Mouse (Mus musculus) MEL (cell line): ENCODE data around the gene Arhgef7. TPM values are rescaled to one million over a fixed set of nuclear protein-coding genes. Genes with fewer than 3 reads are reported as not detected.

Experiments
- DNase-seq: peaks from one replicate; pipeline ENCODE4 v3.0.0; 2011; ENCODE audit warnings: low read depth, low spot score
- H3K27ac ChIP-seq: 2 replicates; pipeline ENCODE4 v1.5.1; 2012; ENCODE audit warnings: low read depth, mild to moderate bottlenecking, control low read depth, low read length, moderate library complexity; ENCODE audit not compliant: control insufficient read depth
- H3K27me3 ChIP-seq, 2 experiments: fragments of 150-350 bp in 1 of 2; sonication (generic) in 1 of 2; 2 replicates each; pipeline ENCODE4 v1.6.1; 2012; ENCODE audit warnings: low read length in 2 of 2, mild to moderate bottlenecking in 2 of 2, improper control_type of control experiment in 1 of 2, moderate library complexity in 1 of 2; ENCODE audit not compliant: insufficient read depth in 2 of 2, control insufficient read depth in 1 of 2
- H3K36me3 ChIP-seq, 2 experiments: 2 replicates each; pipeline ENCODE4 v1.6.1; 2012 to 2014; ENCODE audit warnings: low read length in 2 of 2, improper control_type of control experiment in 1 of 2, inconsistent platforms in 1 of 2, mild to moderate bottlenecking in 1 of 2; ENCODE audit not compliant: insufficient read depth in 2 of 2, control insufficient read depth in 1 of 2
- H3K4me1 ChIP-seq, 2 experiments: fragments of 150-350 bp in 1 of 2; sonication (generic) in 1 of 2; 2 replicates each; pipeline ENCODE4 v1.6.1; 2012; ENCODE audit warnings: low read length in 2 of 2, improper control_type of control experiment in 1 of 2, mild to moderate bottlenecking in 1 of 2; ENCODE audit not compliant: insufficient read depth in 2 of 2, control insufficient read depth in 1 of 2
- H3K4me3 ChIP-seq, 2 experiments: fragments of 150-350 bp in 1 of 2; sonication (generic) in 1 of 2; 2 replicates each; pipeline ENCODE4 v1.5.1; 2012; ENCODE audit warnings: low read depth in 2 of 2, low read length in 2 of 2, mild to moderate bottlenecking in 2 of 2, moderate library complexity in 2 of 2, control low read depth in 1 of 2, improper control_type of control experiment in 1 of 2; ENCODE audit not compliant: control insufficient read depth in 1 of 2, insufficient read depth in 1 of 2
- H3K79me2 ChIP-seq: 2 replicates; pipeline ENCODE4 v1.6.1; 2012; ENCODE audit warnings: mild to moderate bottlenecking, low read length, moderate library complexity; ENCODE audit not compliant: control insufficient read depth, poor library complexity, insufficient read depth
- H3K9ac ChIP-seq: 2 replicates; pipeline ENCODE4 v1.6.1; 2012; ENCODE audit warnings: low read depth, mild to moderate bottlenecking, control low read depth, low read length, moderate library complexity; ENCODE audit not compliant: control insufficient read depth, poor library complexity, severe bottlenecking
- H3K9me3 ChIP-seq: fragments of 150-350 bp; sonication (generic); replicated peaks from 2 replicates; pipeline ENCODE4 v1.6.1; 2012; ENCODE audit warnings: mild to moderate bottlenecking, low read length, improper control_type of control experiment, moderate library complexity; ENCODE audit not compliant: insufficient read depth
- BHLHE40 ChIP-seq: IDR thresholded peaks from 2 replicates; pipeline ENCODE4 v1.6.1; 2012; ENCODE audit warnings: low read depth, mild to moderate bottlenecking, inconsistent platforms, low read length, improper control_type of control experiment, borderline replicate concordance
- E2F4 ChIP-seq: IDR thresholded peaks from 2 replicates; pipeline ENCODE4 v1.6.1; 2011; ENCODE audit warnings: low read depth, low read length, improper control_type of control experiment, borderline replicate concordance
- GABPA ChIP-seq: IDR thresholded peaks from 2 replicates; pipeline ENCODE4 v1.6.1; 2012; ENCODE audit warnings: low read depth, mild to moderate bottlenecking, inconsistent platforms, low read length, improper control_type of control experiment, moderate library complexity
- HCFC1 ChIP-seq: IDR thresholded peaks from 2 replicates; pipeline ENCODE4 v1.6.1; 2012; ENCODE audit warnings: low read depth, mild to moderate bottlenecking, inconsistent platforms, low read length, improper control_type of control experiment, moderate library complexity
- JUND ChIP-seq: IDR thresholded peaks from 2 replicates; pipeline ENCODE4 v1.6.1; 2011; ENCODE audit warnings: low read depth, mild to moderate bottlenecking, improper control_type of control experiment, low read length
- MAX ChIP-seq: IDR thresholded peaks from 2 replicates; pipeline ENCODE4 v1.6.1; 2011; ENCODE audit warnings: low read length, improper control_type of control experiment
- MXI1 ChIP-seq: IDR thresholded peaks from 2 replicates; pipeline ENCODE4 v1.6.1; 2011; ENCODE audit warnings: mild to moderate bottlenecking, low read depth, low read length, improper control_type of control experiment
- MYB ChIP-seq: IDR thresholded peaks from 2 replicates; pipeline ENCODE4 v1.6.1; 2011; ENCODE audit warnings: mild to moderate bottlenecking, low read depth, low read length, improper control_type of control experiment
- MYC ChIP-seq: IDR thresholded peaks from 2 replicates; pipeline ENCODE4 v1.6.1; 2011; ENCODE audit warnings: low read depth, mild to moderate bottlenecking, low read length, improper control_type of control experiment, moderate library complexity
- POLR2A ChIP-seq, 2 experiments: IDR thresholded peaks; 2 replicates each; pipeline ENCODE4 v1.6.1; 2011 to 2012; ENCODE audit warnings: low read length in 2 of 2, mild to moderate bottlenecking in 2 of 2, control low read depth in 1 of 2, improper control_type of control experiment in 1 of 2, low read depth in 1 of 2, moderate library complexity in 1 of 2; ENCODE audit not compliant: control insufficient read depth in 1 of 2, insufficient read depth in 1 of 2, poor library complexity in 1 of 2
- POLR2AphosphoS2 ChIP-seq: IDR thresholded peaks from 2 replicates; pipeline ENCODE4 v1.6.1; 2011; ENCODE audit warnings: low read length, improper control_type of control experiment
- POLR2AphosphoS5 ChIP-seq: IDR thresholded peaks from 2 replicates; pipeline ENCODE4 v1.6.1; 2012; ENCODE audit warnings: low read depth, borderline replicate concordance, mild to moderate bottlenecking, inconsistent platforms, low read length, moderate library complexity, mixed read lengths
- RCOR1 ChIP-seq: IDR thresholded peaks from 2 replicates; pipeline ENCODE4 v1.6.1; 2012; ENCODE audit warnings: low read depth, mild to moderate bottlenecking, inconsistent platforms, low read length, improper control_type of control experiment
- SIN3A ChIP-seq: IDR thresholded peaks from 2 replicates; pipeline ENCODE4 v1.6.1; 2012; ENCODE audit warnings: low read length, improper control_type of control experiment, inconsistent platforms
- SMC3 ChIP-seq: IDR thresholded peaks from 2 replicates; pipeline ENCODE4 v1.6.1; 2011; ENCODE audit warnings: low read depth, low read length, improper control_type of control experiment
- TAL1 ChIP-seq: IDR thresholded peaks from 2 replicates; pipeline ENCODE4 v1.6.1; 2012; ENCODE audit warnings: mild to moderate bottlenecking, inconsistent platforms, low read length, moderate library complexity, mixed read lengths
- TBP ChIP-seq: IDR thresholded peaks from 2 replicates; pipeline ENCODE4 v1.8.0; 2011; ENCODE audit warnings: low read depth, low read length, improper control_type of control experiment
- TCF12 ChIP-seq: IDR thresholded peaks from 2 replicates; pipeline ENCODE4 v1.6.1; 2014; ENCODE audit warnings: low read depth, mild to moderate bottlenecking, inconsistent platforms, low read length, improper control_type of control experiment, moderate library complexity
- USF1 ChIP-seq: IDR thresholded peaks from 2 replicates; pipeline ENCODE4 v1.6.1; 2014; ENCODE audit warnings: low read depth, mild to moderate bottlenecking, inconsistent platforms, low read length, improper control_type of control experiment, moderate library complexity
- USF2 ChIP-seq, 2 experiments: IDR thresholded peaks; 2 replicates each; pipeline ENCODE4 v1.6.1; 2011 to 2012; ENCODE audit warnings: improper control_type of control experiment in 2 of 2, low read length in 2 of 2, borderline replicate concordance in 1 of 2, inconsistent platforms in 1 of 2, low read depth in 1 of 2, mild to moderate bottlenecking in 1 of 2; ENCODE audit not compliant: insufficient read depth in 1 of 2
- ZC3H11A ChIP-seq: IDR thresholded peaks from 2 replicates; pipeline ENCODE4 v1.6.1; 2012; ENCODE audit warnings: low read depth, mild to moderate bottlenecking, inconsistent platforms, low read length, improper control_type of control experiment
- ZKSCAN1 ChIP-seq: IDR thresholded peaks from 2 replicates; pipeline ENCODE4 v1.6.1; 2012; ENCODE audit warnings: low read depth, mild to moderate bottlenecking, inconsistent platforms, low read length, improper control_type of control experiment, moderate library complexity
- ZMIZ1 ChIP-seq: IDR thresholded peaks from 2 replicates; pipeline ENCODE4 v1.6.1; 2012; ENCODE audit warnings: low read depth, mild to moderate bottlenecking, inconsistent platforms, low read length, improper control_type of control experiment, moderate library complexity
- polyA plus RNA-seq, 2 experiments: library from polyadenylated mRNA; stranded (reverse) in 1 of 2; unstranded in 1 of 2; fragments of >175 nt in 1 of 2; fragments of >200 nt in 1 of 2; gene quantifications; 2 replicates each; pipeline versions ENCODE4 v1.2.1 to v1.2.4; 2012; ENCODE audit warnings: low replicate concordance in 2 of 2, low read depth in 1 of 2; ENCODE audit not compliant: insufficient read length in 2 of 2, insufficient read depth in 1 of 2, missing spikeins in 1 of 2
- total RNA-seq: library from RNA; depleted of rRNA; stranded (reverse); fragments of 300-350 nt; gene quantifications from 2 replicates; pipeline ENCODE4 v1.2.3, GENCODE M21; 2012

The Arhgef7 gene
- total and polyA plus RNA-seq, 3 experiments = 21.0 to 36.8 TPM; not detected in 1

DNA sequence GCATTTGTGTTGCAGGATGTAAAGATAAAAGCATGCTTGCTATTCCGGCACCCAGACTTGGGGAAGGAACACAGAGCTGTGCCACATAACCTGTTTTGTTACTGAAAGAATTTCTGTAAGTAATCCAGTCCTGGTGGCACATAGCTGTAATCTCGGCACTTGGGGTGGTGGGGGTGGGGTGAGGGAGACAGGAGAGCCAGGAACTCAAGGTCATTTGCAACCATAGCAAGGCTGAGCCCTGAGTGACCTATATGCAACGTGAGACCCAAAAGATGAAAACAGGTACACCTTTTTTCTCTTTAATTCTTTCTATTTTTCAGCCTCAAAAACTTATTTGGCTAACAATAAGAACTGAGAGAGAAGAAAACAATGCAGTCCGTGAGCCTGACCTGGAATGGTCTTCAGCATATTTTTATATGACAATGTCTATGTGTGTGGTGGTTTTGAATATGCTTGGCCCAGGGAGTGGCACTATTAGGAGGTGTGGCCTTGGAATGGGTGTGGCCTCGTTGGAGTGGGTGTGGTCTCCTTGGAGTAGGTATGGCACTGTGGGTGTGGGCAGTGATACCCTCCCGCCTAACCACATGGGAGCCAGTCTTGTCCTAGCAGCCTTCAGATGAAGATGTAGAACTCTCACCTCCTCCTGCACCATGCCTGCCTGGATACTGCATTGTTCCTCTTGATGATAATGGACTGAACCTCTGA is 22.7 kb upstream of the Arhgef7 start:
- Histone ChIP-seq H3K79me2 (no peaks in the 10 kb centered on the region), H3K36me3 (no peaks in the 10 kb centered on the region)

DNA sequence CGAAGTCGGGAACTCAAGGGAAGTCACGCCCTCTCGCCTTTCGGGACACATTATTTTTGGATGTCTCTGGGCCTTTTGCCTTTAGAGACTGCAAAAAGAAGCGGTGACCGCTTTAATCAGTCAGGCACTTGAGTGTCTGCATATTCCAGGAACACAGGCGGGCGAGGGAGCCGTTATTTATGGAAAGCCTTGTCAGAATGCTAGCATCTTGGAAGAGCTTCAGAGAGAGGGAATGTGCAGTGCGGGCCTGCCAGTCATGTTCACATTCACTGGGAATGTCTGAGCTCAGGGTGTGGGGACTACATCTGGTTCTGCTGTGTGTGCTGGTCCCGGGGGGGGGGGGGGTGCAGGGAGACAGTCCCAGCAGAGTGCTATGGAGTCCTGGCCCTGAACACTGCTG is 21.7 kb upstream of the Arhgef7 start:
- Histone ChIP-seq H3K36me3 (no peaks in the 10 kb centered on the region), H3K4me1 (peaks cover 0 to 1% of the 10 kb centered on the region in 2 experiments; a peak in 1 of 4 replicates), H3K4me3 (no peak overlapping the region), H3K27me3 (peaks cover 0 to 3% of the 10 kb centered on the region in 2 experiments; a peak in 1 of 4 replicates), H3K27ac (no peak overlapping the region), H3K79me2 (no peaks in the 10 kb centered on the region), H3K9ac (no peak overlapping the region), H3K9me3 (no peaks in the 10 kb centered on the region)
- no peak for TF ChIP-seq ZC3H11A
- no peak for TF ChIP-seq POLR2AphosphoS2
- TF ChIP-seq ZKSCAN1 = no peak
- TF ChIP-seq MYB = no peak
- DNase-seq = no peak

More for the DNA sequence above, 22.7 kb upstream of the Arhgef7 start:
- Histone ChIP-seq H3K27ac (no peak overlapping the region), H3K4me3 (no peak overlapping the region), H3K9ac (no peak overlapping the region), H3K9me3 (no peaks in the 10 kb centered on the region), H3K27me3 (peaks cover 0 to 3% of the 10 kb centered on the region in 2 experiments; a peak in 1 of 4 replicates), H3K4me1 (peaks cover 0 to 2% of the 10 kb centered on the region in 2 experiments; a peak in 1 of 4 replicates)
- TF ChIP-seq TBP (no peak), USF1 (no peak), USF2 (IDR thresholded peaks at IDR 0.05; ENCODE audit: borderline replicate concordance in 1 of 2, insufficient read depth in 1 of 2, low read depth in 1 of 2, low read length in 2 of 2) (no peak)
- DNase-seq = no peak

DNA sequence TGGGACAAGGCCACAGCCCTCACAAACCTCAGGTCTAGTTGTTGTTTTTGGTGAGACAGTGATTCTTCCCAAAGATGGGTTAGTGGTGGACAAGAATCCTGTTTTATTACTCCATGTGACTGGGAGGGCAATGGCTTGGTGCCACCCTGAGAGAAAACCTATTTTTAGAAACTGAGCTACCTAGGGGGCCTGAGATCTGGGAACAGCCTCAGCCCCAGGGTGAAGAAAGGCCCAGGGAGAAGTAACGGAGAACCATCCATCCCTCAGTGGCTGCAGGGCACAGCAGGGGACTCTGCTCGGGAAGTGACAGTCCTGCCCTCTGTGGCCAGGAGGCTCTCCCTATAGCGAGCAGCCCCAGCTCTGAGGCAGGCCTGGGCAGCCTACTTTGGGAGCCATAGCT is 19.8 kb upstream of the Arhgef7 start:
- H3K36me3 ChIP-seq = no peaks in the 10 kb centered on the region
- H3K27ac ChIP-seq = no peak overlapping the region
- no peaks in the 10 kb centered on the region for H3K4me1 ChIP-seq
- TF ChIP-seq MYB = no peak
- no peak for TF ChIP-seq GABPA
- no peak for TF ChIP-seq ZMIZ1
- TF ChIP-seq POLR2AphosphoS5 = no peak
- TF ChIP-seq MYC = no peak
- TF ChIP-seq JUND = no peak
- no peak for TF ChIP-seq SMC3
- TF ChIP-seq SIN3A = no peak
- no peak for TF ChIP-seq ZKSCAN1
- TF ChIP-seq MXI1 = no peak
- no peak for TF ChIP-seq TCF12
- no peak for TF ChIP-seq POLR2A (IDR thresholded peaks at IDR 0.05; ENCODE audit: control insufficient read depth in 1 of 2, insufficient read depth in 1 of 2, low read depth in 1 of 2, low read length in 2 of 2, poor library complexity in 1 of 2)
- no peak for TF ChIP-seq RCOR1
- no peak for TF ChIP-seq HCFC1
- TF ChIP-seq E2F4 = no peak
- TF ChIP-seq TAL1 = no peak
- TF ChIP-seq MAX = no peak
- TF ChIP-seq USF2 (IDR thresholded peaks at IDR 0.05; ENCODE audit: borderline replicate concordance in 1 of 2, insufficient read depth in 1 of 2, low read depth in 1 of 2, low read length in 2 of 2) = no peak
- TF ChIP-seq BHLHE40 = no peak
- H3K9me3 ChIP-seq = no peaks in the 10 kb centered on the region
- H3K79me2 ChIP-seq = no peaks in the 10 kb centered on the region
- H3K4me3 ChIP-seq = no peak overlapping the region
- no peak overlapping the region for H3K9ac ChIP-seq
- peaks cover 0 to 3% of the 10 kb centered on the region in 2 experiments; a peak in 1 of 4 replicates for H3K27me3 ChIP-seq
- DNase-seq = no peak
